Comparison of ENCODE assay signal across 29 mouse cellular contexts in genomic region chr3:96800254-96800653, GRCm38 (mm10). TPM values are rescaled to one million over a fixed set of nuclear protein-coding genes. Genes with fewer than 3 reads are reported as not detected.
DNase-seq lines count a peak whose midpoint lies in the region; ATAC-seq and TF ChIP-seq lines count a peak whose summit lies in the region.
"Had no signal": no experiment of that assay in that cellular context is flagged by ENCODE, and none has a peak within 500 bp of the region (broad histone marks: within the 10 kb centered on the region; RNA-seq: fewer than 3 reads in every experiment).

No protein-coding gene starts in this region.

- peak; percentile 73 for ATAC-seq in intestine, postnatal 0 days
- peak; percentile 49; the same call in 1 of the 2 replicates for ATAC-seq in liver, embryonic 12.5 days
- ATAC-seq: activated CD4-positive, CD25-positive, alpha-beta regulatory T cell, adult 4 months; forebrain, embryonic 14.5 days; hindbrain, postnatal 0 days had no signal

- H3K27ac ChIP-seq in intestine, postnatal 0 days (ENCODE audit: low read depth, low read length) = no peak overlapping the region; the same call in 1 of the 2 replicates
- no peak overlapping the region for H3K27ac ChIP-seq in liver, embryonic 12.5 days
- H3K27ac ChIP-seq: embryonic facial prominence, embryonic 12.5 days; embryonic facial prominence, embryonic 15.5 days; heart, adult 2 months; heart, embryonic 15.5 days; hindbrain, embryonic 14.5 days; hindbrain, postnatal 0 days had no signal

- H3K4me1 ChIP-seq in intestine, postnatal 0 days (replicated peaks; ENCODE audit: control insufficient read depth, insufficient read depth, low read length) = no peaks in the 10 kb centered on the region
- peaks cover 11% of the 10 kb centered on the region; the same call in 1 of the 2 replicates for H3K4me1 ChIP-seq in liver, embryonic 12.5 days
- H3K4me1 ChIP-seq: embryonic facial prominence, embryonic 12.5 days; embryonic facial prominence, embryonic 15.5 days had no signal

- DNase-seq in heart, adult 11 months = peak; percentile 76
- no peak for DNase-seq in heart, adult 8-10 months (ENCODE audit: low spot score)
- no peak for DNase-seq in neural tube, embryonic 10.5 days (ENCODE audit: extremely low spot score, low spot score)
- no peak for DNase-seq in kidney, adult 8-10 months
- no peak for DNase-seq in left cerebral cortex, postnatal 4 days
- DNase-seq: adrenal gland, adult 8-10 months; adrenal gland, postnatal 25 days; cerebellum, adult 18-20 months; cerebellum, adult 9-10 months; cerebellum, postnatal 25 days; gastrocnemius, postnatal 25 days; heart, adult 2 months; heart, postnatal 10 days; heart, postnatal 4 days had no signal

- no peak for TF ChIP-seq CTCF in intestine, postnatal 0 days (IDR thresholded peaks at IDR 0.05; ENCODE audit: low read depth)

- 0 out of 2 replicates have a peak, but pooled peaks cover 3% of the 10 kb centered on the region for H3K36me3 ChIP-seq in intestine, postnatal 0 days (ENCODE audit: control insufficient read depth, insufficient read depth)
- H3K36me3 ChIP-seq in liver, embryonic 12.5 days = peaks cover 5% of the 10 kb centered on the region; the same call in 1 of the 2 replicates
- H3K36me3 ChIP-seq: embryonic facial prominence, embryonic 15.5 days had no signal

- H3K9me3 ChIP-seq in intestine, postnatal 0 days (ENCODE audit: control insufficient read depth) = no peaks in the 10 kb centered on the region
- no peaks in the 10 kb centered on the region for H3K9me3 ChIP-seq in liver, embryonic 12.5 days (replicated peaks)
- H3K9me3 ChIP-seq: embryonic facial prominence, embryonic 12.5 days; embryonic facial prominence, embryonic 15.5 days; heart, embryonic 15.5 days had no signal

- intact Hi-C loops in left cerebral cortex, postnatal 4 days (cut with DNase I) = loop anchor here (5.0 kb wide), 1 partner anchor 63 kb away; no protein-coding TSS in a partner anchor

- H3K9ac ChIP-seq in intestine, postnatal 0 days (ENCODE audit: low read depth, low read length) = no peak overlapping the region
- no peak overlapping the region for H3K9ac ChIP-seq in liver, embryonic 12.5 days
- H3K9ac ChIP-seq: embryonic facial prominence, embryonic 12.5 days; embryonic facial prominence, embryonic 15.5 days; heart, embryonic 12.5 days; heart, embryonic 15.5 days; hindbrain, embryonic 14.5 days had no signal

- H3K27me3 ChIP-seq in intestine, postnatal 0 days (replicated peaks; ENCODE audit: control insufficient read depth, insufficient read depth, low read length) = no peaks in the 10 kb centered on the region
- no peaks in the 10 kb centered on the region for H3K27me3 ChIP-seq in liver, embryonic 12.5 days (replicated peaks)
- H3K27me3 ChIP-seq: embryonic facial prominence, embryonic 12.5 days; embryonic facial prominence, embryonic 15.5 days; heart, embryonic 12.5 days; heart, embryonic 15.5 days had no signal

- H3K4me2 ChIP-seq in intestine, postnatal 0 days (replicated peaks; ENCODE audit: low read depth) = no peak overlapping the region
- H3K4me2 ChIP-seq in liver, embryonic 12.5 days = no peak overlapping the region
- H3K4me2 ChIP-seq: embryonic facial prominence, embryonic 12.5 days; embryonic facial prominence, embryonic 15.5 days; heart, embryonic 12.5 days; heart, embryonic 15.5 days; hindbrain, embryonic 14.5 days had no signal

- H3K4me3 ChIP-seq in intestine, postnatal 0 days (ENCODE audit: low read depth, low read length) = no peak overlapping the region
- no peak overlapping the region for H3K4me3 ChIP-seq in liver, embryonic 12.5 days
- H3K4me3 ChIP-seq: embryonic facial prominence, embryonic 12.5 days; embryonic facial prominence, embryonic 15.5 days; heart, adult 2 months; heart, embryonic 12.5 days; heart, embryonic 15.5 days had no signal

- 55% methylated on average over 11 of the region's 11 CpGs for WGBS in intestine, postnatal 0 days
- WGBS in liver, embryonic 12.5 days (ENCODE audit: insufficient replicate concordance) = 79% methylated on average over 11 of the region's 11 CpGs

RNA-seq across cellular contexts. Expression of gene Pdzk1, which starts 28.8 kb away (rescaled TPM):
- not detected for total RNA-seq in heart, adult 8-10 months (2022)
- polyA plus RNA-seq in intestine, postnatal 0 days (2015; fragmentation: Nextera tagmentation; extraction: Ambion mirVana) = 224 and 258 TPM in 2 replicates
- 6.1 and 6.4 TPM in 2 replicates for polyA plus RNA-seq in liver, embryonic 12.5 days (2016; fragmentation: Nextera tagmentation; extraction: Ambion mirVana)
- not detected for total RNA-seq in left cerebral cortex, postnatal 4 days (2021)
- total RNA-seq: adrenal gland, postnatal 25 days; gastrocnemius, adult 8-10 months; gastrocnemius, postnatal 25 days; heart, adult 2 months had no signal
- polyA plus RNA-seq: embryonic facial prominence, embryonic 12.5 days; embryonic facial prominence, embryonic 15.5 days; forebrain, embryonic 11.5 days; forebrain, embryonic 14.5 days; heart, embryonic 15.5 days; hindbrain, embryonic 11.5 days had no signal

RNA-seq across cellular contexts. Expression of gene Cd160, which starts 28.9 kb away (rescaled TPM):
- total RNA-seq in heart, adult 8-10 months (2022) = not detected
- 0.66 and 0.84 TPM in 2 replicates for polyA plus RNA-seq in intestine, postnatal 0 days (2015; fragmentation: Nextera tagmentation; extraction: Ambion mirVana)
- polyA plus RNA-seq in liver, embryonic 12.5 days (2016; fragmentation: Nextera tagmentation; extraction: Ambion mirVana) = 0.08 and 0.13 TPM in 2 replicates
- not detected for total RNA-seq in left cerebral cortex, postnatal 4 days (2021)
- total RNA-seq: adrenal gland, postnatal 25 days; common myeloid progenitor, adult 5-6 weeks; gastrocnemius, adult 8-10 months; gastrocnemius, postnatal 25 days; heart, adult 2 months; heart, postnatal 10 days; heart, postnatal 4 days; hindbrain, postnatal 0 days had no signal
- polyA plus RNA-seq: brain, embryonic 14.5 days; forebrain, embryonic 11.5 days; heart, embryonic 12.5 days had no signal
